Mouse (Mus musculus) embryonic facial prominence, embryonic 11.5 days (tissue): ENCODE data around the gene Rtkn. TPM values are rescaled to one million over a fixed set of nuclear protein-coding genes. Genes with fewer than 3 reads are reported as not detected.

Experiments used
- ATAC-seq: fragments of 200-750 bp; cut with Nextera tagmentation; replicated peaks from 2 replicates; pipeline ENCODE4 v1.8.0; 2017; ENCODE audit warnings: low read depth; ENCODE audit not compliant: insufficient number of reproducible peaks, low FRiP score, low TSS enrichment
- DNase-seq: peaks from one replicate; pipeline ENCODE4 v3.0.0-alpha.2; 2015; ENCODE audit warnings: low spot score
- H3K27ac ChIP-seq: fragments of 300-500 bp; sonication (generic); replicated peaks from 2 replicates; pipeline ENCODE4 v1.5.1; 2014; ENCODE audit warnings: mild to moderate bottlenecking, low read depth, low read length, control low read depth
- H3K27me3 ChIP-seq: fragments of 300-500 bp; sonication (generic); 2 replicates; pipeline ENCODE4 v1.6.1; 2014; ENCODE audit warnings: mild to moderate bottlenecking, low read length, moderate library complexity, mixed read lengths; ENCODE audit not compliant: control insufficient read depth, insufficient read depth
- H3K36me3 ChIP-seq: fragments of 300-500 bp; sonication (generic); replicated peaks from 2 replicates; pipeline ENCODE4 v1.6.1; 2014; ENCODE audit warnings: low read depth, mild to moderate bottlenecking, low read length, moderate library complexity, mixed read lengths; ENCODE audit not compliant: control insufficient read depth, insufficient read depth
- H3K4me1 ChIP-seq: fragments of 300-500 bp; sonication (generic); 2 replicates; pipeline ENCODE4 v1.6.1; 2014; ENCODE audit warnings: low read length, mixed read lengths; ENCODE audit not compliant: control insufficient read depth, insufficient read depth
- H3K4me2 ChIP-seq: fragments of 300-500 bp; sonication (generic); 2 replicates; pipeline ENCODE4 v1.6.1; 2014; ENCODE audit warnings: low read depth, mild to moderate bottlenecking, control low read depth, low read length, moderate library complexity
- H3K4me3 ChIP-seq: fragments of 300-500 bp; sonication (generic); 2 replicates; pipeline ENCODE4 v1.5.1; 2014; ENCODE audit warnings: low read depth, low read length, control low read depth
- H3K9ac ChIP-seq: fragments of 300-500 bp; sonication (generic); replicated peaks from 2 replicates; pipeline ENCODE4 v1.6.1; 2014; ENCODE audit warnings: mild to moderate bottlenecking, control low read depth, low read length
- H3K9me3 ChIP-seq: fragments of 300-500 bp; sonication (generic); replicated peaks from 2 replicates; pipeline ENCODE4 v1.6.1; 2016; ENCODE audit warnings: mild to moderate bottlenecking, low read length, inconsistent platforms, mixed read lengths; ENCODE audit not compliant: control insufficient read depth
- WGBS: fragments of 180-500 bp; shearing (Covaris S2); extraction: QIAGEN DNeasy Blood & Tissue Kit; methylation state at CpG from one replicate; pipeline ENCODE4 v1.1.7; 2014; 5-methylcytosine and 5-hydroxymethylcytosine counted together
- polyA plus RNA-seq: library from polyadenylated mRNA; unstranded; fragments of >200 nt; fragmentation: Nextera tagmentation; extraction: Ambion mirVana; gene quantifications from 2 replicates; pipeline ENCODE4 v1.2.1, GENCODE M21; 2014

Rtkn gene
- polyA plus RNA-seq, 1 experiment from 2014 or later = 17.7 TPM

- H3K9ac ChIP-seq = no peak overlapping the region
- H3K27ac ChIP-seq = no peak overlapping the region
- 86% methylated on average over 14 of the region's 14 CpGs for WGBS
Observed at GRCm38 (mm10) chr6:83118825-83119733, 16.2 kb upstream of the Rtkn start.

DNA sequence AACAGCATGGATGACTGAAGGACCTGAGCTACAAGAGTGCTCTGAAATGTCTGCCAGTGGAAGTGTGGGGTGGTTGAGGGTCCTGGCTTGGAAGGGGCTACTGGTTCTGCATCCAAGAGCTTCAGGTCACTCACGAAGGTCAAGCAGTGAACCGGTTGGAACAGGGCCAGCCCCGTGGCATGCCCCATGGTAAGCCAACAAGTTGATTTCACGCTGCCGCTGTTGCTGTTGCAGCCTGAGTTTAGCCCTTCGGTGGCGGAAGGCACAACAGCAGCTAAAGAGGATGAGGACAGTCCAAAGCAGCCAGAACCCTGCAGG, 15.6 kb upstream of the Rtkn start:
- no peaks in the 10 kb centered on the region for H3K27me3 ChIP-seq
- DNase-seq = no peak
- peak overlapping the region; percentile 55 for H3K4me2 ChIP-seq
- 74% methylated on average over 7 of the region's 7 CpGs for WGBS
- H3K36me3 ChIP-seq = no peaks in the 10 kb centered on the region; the same call in 1 of the 2 replicates
- no peaks in the 10 kb centered on the region for H3K9me3 ChIP-seq
- ATAC-seq = no peak
- H3K27ac ChIP-seq = no peak overlapping the region
- no peak overlapping the region; the same call in 1 of the 2 replicates for H3K4me3 ChIP-seq
- H3K9ac ChIP-seq = peak overlapping the region; percentile 73; the same call in 1 of the 2 replicates
- peaks cover 8% of the 10 kb centered on the region for H3K4me1 ChIP-seq

More at GRCm38 (mm10) chr6:83118825-83119733, 16.2 kb upstream of the Rtkn start:
- Histone ChIP-seq H3K36me3 (no peaks in the 10 kb centered on the region; the same call in 1 of the 2 replicates), H3K4me1 (peaks cover 8% of the 10 kb centered on the region), H3K9me3 (no peaks in the 10 kb centered on the region), H3K27me3 (no peaks in the 10 kb centered on the region), H3K4me3 (no peak overlapping the region; the same call in 1 of the 2 replicates), H3K4me2 (peak overlapping the region; percentile 55)
- ATAC-seq (no peak), DNase-seq (no peak)

GRCm38 (mm10) chr6:83120930-83121862, 14.1 kb upstream of the Rtkn start, which contains the start of gene Wbp1:
Wbp1 (minus strand) TSS chr6:83121559.
- under 1% methylated on average over 38 of the region's 38 CpGs for WGBS
- no peaks in the 10 kb centered on the region for H3K27me3 ChIP-seq
- peak within 1 kb of the TSS; percentile 97 for H3K4me2 ChIP-seq
- peak; percentile 95 for ATAC-seq
- no peaks in the 10 kb centered on the region for H3K9me3 ChIP-seq
- peak; percentile 97 for DNase-seq
- H3K9ac ChIP-seq = peak within 1 kb of the TSS; percentile 98
- H3K4me1 ChIP-seq = peaks cover 8% of the 10 kb centered on the region
- H3K4me3 ChIP-seq = peak within 1 kb of the TSS; percentile 54
- H3K27ac ChIP-seq = peak within 1 kb of the TSS; percentile 99
- H3K36me3 ChIP-seq = no peaks in the 10 kb centered on the region; the same call in 1 of the 2 replicates

- WGBS = 1% methylated on average over 35 of the region's 52 CpGs
- H3K36me3 ChIP-seq = no peaks in the 10 kb centered on the region; the same call in 1 of the 2 replicates
- peak overlapping the region; percentile 54 for H3K4me3 ChIP-seq
- H3K4me1 ChIP-seq = peaks cover 8% of the 10 kb centered on the region
- peak overlapping the region; percentile 98 for H3K9ac ChIP-seq
- ATAC-seq (peak; percentile 2), DNase-seq (peak; percentile 40)
- H3K9me3 ChIP-seq = no peaks in the 10 kb centered on the region
- H3K27me3 ChIP-seq = no peaks in the 10 kb centered on the region
- H3K4me2 ChIP-seq = peak overlapping the region; percentile 97
- H3K27ac ChIP-seq = peak overlapping the region; percentile 99
Observed at GRCm38 (mm10) chr6:83121863-83122710, 13.2 kb upstream of the Rtkn start.

GRCm38 (mm10) chr6:83122961-83123360, 12.3 kb upstream of the Rtkn start:
- DNase-seq (no peak), ATAC-seq (no peak)
- H3K4me1 ChIP-seq = peaks cover 8% of the 10 kb centered on the region
- H3K4me3 ChIP-seq = no peak overlapping the region; the same call in 1 of the 2 replicates
- H3K9ac ChIP-seq = peak overlapping the region; percentile 98
- no peaks in the 10 kb centered on the region; the same call in 1 of the 2 replicates for H3K36me3 ChIP-seq
- H3K4me2 ChIP-seq = peak overlapping the region; percentile 97
- H3K27me3 ChIP-seq = no peaks in the 10 kb centered on the region
- WGBS = 78% methylated on average over 5 of the region's 5 CpGs
- no peak overlapping the region for H3K27ac ChIP-seq
- H3K9me3 ChIP-seq = no peaks in the 10 kb centered on the region

DNA sequence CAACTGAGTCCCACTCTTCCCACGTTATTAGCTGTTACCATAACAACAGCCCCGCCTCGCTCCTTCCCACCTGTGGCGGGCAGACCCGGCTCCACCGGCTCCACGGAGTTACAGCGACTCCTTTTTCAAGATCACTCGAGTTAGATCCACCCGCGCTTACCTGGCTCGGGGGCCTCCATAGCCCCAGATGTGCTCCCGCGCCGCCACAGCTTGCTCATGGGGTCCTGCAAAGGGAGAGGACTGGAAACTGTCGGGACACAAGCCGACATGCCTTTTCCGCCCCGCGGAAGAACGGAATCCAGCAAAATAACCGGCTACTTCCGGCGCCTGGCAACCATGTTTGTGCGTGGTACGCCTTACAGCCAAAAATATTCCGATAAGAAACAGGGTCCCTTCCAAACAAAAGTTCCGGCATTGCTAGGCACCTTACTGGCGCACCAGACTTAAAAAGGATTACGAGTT, 10.4 kb upstream of the Rtkn start:
- H3K9me3 ChIP-seq = no peaks in the 10 kb centered on the region
- ATAC-seq (no peak), DNase-seq (peak; percentile 98)
- H3K36me3 ChIP-seq = no peaks in the 10 kb centered on the region
- WGBS = under 1% methylated on average over 30 of the region's 30 CpGs
- H3K9ac ChIP-seq = peak overlapping the region; percentile 76
- H3K27me3 ChIP-seq = no peaks in the 10 kb centered on the region
- no peak overlapping the region for H3K27ac ChIP-seq
- H3K4me3 ChIP-seq = peak overlapping the region; percentile 74
- peak overlapping the region; percentile 82 for H3K4me2 ChIP-seq
- H3K4me1 ChIP-seq = peaks cover 5% of the 10 kb centered on the region

GRCm38 (mm10) chr6:83125331-83125730, 9.9 kb upstream of the Rtkn start, which contains the start of gene Ino80b:
Ino80b (minus strand) TSS chr6:83125431.
- Histone ChIP-seq H3K27me3 (no peaks in the 10 kb centered on the region), H3K9ac (peak within 1 kb of the TSS; percentile 76), H3K27ac (no peak within 1 kb of the TSS), H3K4me3 (peak within 1 kb of the TSS; percentile 74), H3K4me2 (peak within 1 kb of the TSS; percentile 82), H3K4me1 (peaks cover 3% of the 10 kb centered on the region), H3K9me3 (no peaks in the 10 kb centered on the region), H3K36me3 (no peaks in the 10 kb centered on the region)
- WGBS = 15% methylated on average over 5 of the region's 5 CpGs
- DNase-seq (no peak), ATAC-seq (no peak)
